In genomic region chr19:47854796-47855783, GRCm38 (mm10) we compare ENCODE assay signal across 8 mouse cellular contexts. TPM values are rescaled to one million over a fixed set of nuclear protein-coding genes. Genes with fewer than 3 reads are reported as not detected.
DNase-seq lines count a peak whose midpoint lies in the region; ATAC-seq and TF ChIP-seq lines count a peak whose summit lies in the region.

Gsto1 (plus strand) TSS chr19:47854970.

- H3K9ac ChIP-seq in embryonic facial prominence, embryonic 13.5 days, result peak within 1 kb of the TSS; percentile 86
- H3K9ac ChIP-seq in heart, adult 2 months (ENCODE audit: low read depth, low read length), result peak within 1 kb of the TSS; percentile 76
- H3K9ac ChIP-seq in limb, embryonic 12.5 days (replicated peaks), result peak within 1 kb of the TSS; percentile 76
- peak within 1 kb of the TSS; percentile 68 for H3K9ac ChIP-seq in midbrain, embryonic 14.5 days (replicated peaks; ENCODE audit: low read length)

- H3K36me3 ChIP-seq in embryonic facial prominence, embryonic 13.5 days, result peaks cover 22% of the 10 kb centered on the region
- no peaks in the 10 kb centered on the region for H3K36me3 ChIP-seq in heart, adult 2 months (ENCODE audit: control insufficient read depth, insufficient read depth, low read length)
- peaks cover 26% of the 10 kb centered on the region for H3K36me3 ChIP-seq in limb, embryonic 12.5 days
- peaks cover 7% of the 10 kb centered on the region; the same call in 1 of the 2 replicates for H3K36me3 ChIP-seq in midbrain, embryonic 14.5 days (ENCODE audit: control insufficient read depth, insufficient read depth, low read length)

- DNase-seq in 3T3-L1 (ENCODE audit: low read depth, low spot score), result peak; percentile 96
- DNase-seq in adrenal gland, postnatal 36 days, result peak; percentile 96
- DNase-seq in heart, adult 2 months, result peak; percentile 91 to 94
- DNase-seq in kidney, adult 8-10 months, result peak; percentile 82 to 91
- peak; percentile 92 for DNase-seq in midbrain, embryonic 14.5 days
- peak; percentile 63 for DNase-seq in spleen, adult 12 weeks (ENCODE audit: low spot score)

- peak within 1 kb of the TSS; percentile 91 for H3K4me2 ChIP-seq in embryonic facial prominence, embryonic 13.5 days
- H3K4me2 ChIP-seq in limb, embryonic 12.5 days, result peak within 1 kb of the TSS; percentile 89
- peak within 1 kb of the TSS; percentile 77 for H3K4me2 ChIP-seq in midbrain, embryonic 14.5 days (ENCODE audit: low read length)

- no peaks in the 10 kb centered on the region for H3K9me3 ChIP-seq in embryonic facial prominence, embryonic 13.5 days
- H3K9me3 ChIP-seq in limb, embryonic 12.5 days, result no peaks in the 10 kb centered on the region
- H3K9me3 ChIP-seq in midbrain, embryonic 14.5 days (ENCODE audit: control insufficient read depth, low read length), result no peaks in the 10 kb centered on the region

- ATAC-seq in embryonic facial prominence, embryonic 13.5 days (ENCODE audit: insufficient number of reproducible peaks, insufficient read depth, low FRiP score, low TSS enrichment, low read depth), result peak; percentile 91
- ATAC-seq in limb, embryonic 12.5 days (ENCODE audit: insufficient number of reproducible peaks, insufficient read depth, low FRiP score, low TSS enrichment, low read depth), result peak; percentile 94
- ATAC-seq in midbrain, embryonic 14.5 days (ENCODE audit: low FRiP score, low TSS enrichment), result peak; percentile 92

- TF ChIP-seq CTCF in heart, adult 2 months (IDR thresholded peaks at IDR 0.05), result no peak

- 0 out of 2 replicates have a peak, but pooled peaks have one; percentile 8 for TF ChIP-seq EP300 in heart, adult 2 months (IDR thresholded peaks at IDR 0.05; ENCODE audit: insufficient read depth, low read depth, low read length)

- H3K27me3 ChIP-seq in embryonic facial prominence, embryonic 13.5 days, result no peaks in the 10 kb centered on the region
- no peaks in the 10 kb centered on the region for H3K27me3 ChIP-seq in heart, adult 2 months (ENCODE audit: control insufficient read depth, insufficient read depth, low read length)
- H3K27me3 ChIP-seq in limb, embryonic 12.5 days, result no peaks in the 10 kb centered on the region
- H3K27me3 ChIP-seq in midbrain, embryonic 14.5 days (ENCODE audit: control insufficient read depth, insufficient read depth, low read length), result no peaks in the 10 kb centered on the region

- peak; percentile 91 for TF ChIP-seq POLR2A in heart, adult 2 months (IDR thresholded peaks at IDR 0.05; ENCODE audit: insufficient read depth, low read depth, low read length)

- under 1% methylated on average over 60 of the region's 60 CpGs for WGBS in embryonic facial prominence, embryonic 13.5 days
- WGBS in heart, adult 2 months, result 1% methylated on average over 59 of the region's 60 CpGs
- WGBS in limb, embryonic 12.5 days, result under 1% methylated on average over 59 of the region's 60 CpGs
- under 1% methylated on average over 60 of the region's 60 CpGs for WGBS in midbrain, embryonic 14.5 days

- H3K4me3 ChIP-seq in embryonic facial prominence, embryonic 13.5 days, result peak within 1 kb of the TSS; percentile 71
- peak within 1 kb of the TSS; percentile 60 for H3K4me3 ChIP-seq in heart, adult 2 months
- H3K4me3 ChIP-seq in limb, embryonic 12.5 days (replicated peaks), result peak within 1 kb of the TSS; percentile 71
- H3K4me3 ChIP-seq in midbrain, embryonic 14.5 days (replicated peaks; ENCODE audit: low read depth, low read length), result peak within 1 kb of the TSS; percentile 52

- intact Hi-C loops in heart, adult 2 months (cut with DNase I), result no loop called here

- H3K79me2 ChIP-seq in heart, adult 2 months (replicated peaks; ENCODE audit: control insufficient read depth, insufficient read depth, low read length), result no peaks in the 10 kb centered on the region

- H3K4me1 ChIP-seq in embryonic facial prominence, embryonic 13.5 days, result peaks cover 20% of the 10 kb centered on the region
- H3K4me1 ChIP-seq in heart, adult 2 months (ENCODE audit: control insufficient read depth, insufficient read depth, low read length), result peaks cover 3% of the 10 kb centered on the region
- peaks cover 15% of the 10 kb centered on the region for H3K4me1 ChIP-seq in limb, embryonic 12.5 days (replicated peaks)
- peaks cover 9% of the 10 kb centered on the region for H3K4me1 ChIP-seq in midbrain, embryonic 14.5 days (ENCODE audit: control insufficient read depth, insufficient read depth, low read length)

- peak within 1 kb of the TSS; percentile 92 for H3K27ac ChIP-seq in embryonic facial prominence, embryonic 13.5 days
- peak within 1 kb of the TSS; percentile 79 for H3K27ac ChIP-seq in heart, adult 2 months
- peak within 1 kb of the TSS; percentile 95 for H3K27ac ChIP-seq in limb, embryonic 12.5 days
- peak within 1 kb of the TSS; percentile 70 for H3K27ac ChIP-seq in midbrain, embryonic 14.5 days (replicated peaks; ENCODE audit: low read depth, low read length)

RNA-seq across cellular contexts. Expression of gene Gsto1, which starts in this region (rescaled TPM):
- total RNA-seq in adrenal gland, postnatal 36 days (2021), result 100 to 1,000 TPM in 1 of 2 experiments, 10 to 100 TPM in 1; 92.1 to 145 TPM
- 138 and 149 TPM in 2 replicates for polyA plus RNA-seq in embryonic facial prominence, embryonic 13.5 days (2015; fragmentation: Nextera tagmentation; extraction: Ambion mirVana)
- total RNA-seq in heart, adult 2 months (2021), result 100 to 1,000 TPM; 148 to 191 TPM
- 152 and 158 TPM in 2 replicates for polyA plus RNA-seq in heart, adult 2 months (2012; rRNA removed)
- 211 and 229 TPM in 2 replicates for polyA plus RNA-seq in limb, embryonic 12.5 days (2016; fragmentation: Nextera tagmentation; extraction: Ambion mirVana)
- polyA plus RNA-seq in midbrain, embryonic 14.5 days (2014; fragmentation: Nextera tagmentation; extraction: Ambion mirVana), result 115 and 150 TPM in 2 replicates

Comparison
In these comparisons a context has a peak if more than half of its experiments do, and no peak if none do; other contexts are left out.
1. Peak in every context shown above with its lines: DNase-seq, ATAC-seq, H3K4me3 ChIP-seq and H3K27ac ChIP-seq.